Mouse (Mus musculus): Measurements from ENCODE around the gene Abcc9. TPM values are rescaled to one million over a fixed set of nuclear protein-coding genes. Genes with fewer than 3 reads are reported as not detected.

Abcc9 gene
- polyA plus RNA-seq, 1 experiment from 2014 or later, result 5.8 TPM

GRCm38 (mm10) chr6:142711106-142711505 is 9.0 kb upstream of the Abcc9 start:
- Histone ChIP-seq H3K4me2 (ENCODE audit: low read depth, low read length) (peak overlapping the region; percentile 13; the same call in 1 of the 2 replicates), H3K27me3 (ENCODE audit: control insufficient read depth, insufficient read depth, low read depth, low read length) (no peaks in the 10 kb centered on the region), H3K36me3 (ENCODE audit: control insufficient read depth, insufficient read depth, low read length) (no peaks in the 10 kb centered on the region), H3K27ac (ENCODE audit: low read length) (peak overlapping the region; percentile 84), H3K9ac (ENCODE audit: low read length) (no peak overlapping the region), H3K4me1 (replicated peaks; ENCODE audit: control insufficient read depth, insufficient read depth, low read length) (peaks cover 12% of the 10 kb centered on the region), H3K4me3 (ENCODE audit: low read length) (no peak overlapping the region), H3K9me3 (ENCODE audit: control insufficient read depth, low read length) (0 out of 2 replicates have a peak, but pooled peaks cover 2% of the 10 kb centered on the region)
- ATAC-seq (ENCODE audit: low read depth), result peak; percentile 67
- WGBS, result 24% methylated on average over 4 of the region's 4 CpGs

GRCm38 (mm10) chr6:142710690-142711089 is 8.6 kb upstream of the Abcc9 start:
- Histone ChIP-seq H3K4me1 (replicated peaks; ENCODE audit: control insufficient read depth, insufficient read depth, low read length) (peaks cover 12% of the 10 kb centered on the region), H3K27ac (ENCODE audit: low read length) (peak overlapping the region; percentile 84), H3K9me3 (ENCODE audit: control insufficient read depth, low read length) (0 out of 2 replicates have a peak, but pooled peaks cover 2% of the 10 kb centered on the region), H3K27me3 (ENCODE audit: control insufficient read depth, insufficient read depth, low read depth, low read length) (no peaks in the 10 kb centered on the region), H3K4me3 (ENCODE audit: low read length) (no peak overlapping the region), H3K36me3 (ENCODE audit: control insufficient read depth, insufficient read depth, low read length) (no peaks in the 10 kb centered on the region), H3K4me2 (ENCODE audit: low read depth, low read length) (peak overlapping the region; percentile 13; the same call in 1 of the 2 replicates), H3K9ac (ENCODE audit: low read length) (no peak overlapping the region)
- ATAC-seq (ENCODE audit: low read depth), result peak; percentile 64
- WGBS, result 49% methylated on average over 6 of the region's 6 CpGs

DNA sequence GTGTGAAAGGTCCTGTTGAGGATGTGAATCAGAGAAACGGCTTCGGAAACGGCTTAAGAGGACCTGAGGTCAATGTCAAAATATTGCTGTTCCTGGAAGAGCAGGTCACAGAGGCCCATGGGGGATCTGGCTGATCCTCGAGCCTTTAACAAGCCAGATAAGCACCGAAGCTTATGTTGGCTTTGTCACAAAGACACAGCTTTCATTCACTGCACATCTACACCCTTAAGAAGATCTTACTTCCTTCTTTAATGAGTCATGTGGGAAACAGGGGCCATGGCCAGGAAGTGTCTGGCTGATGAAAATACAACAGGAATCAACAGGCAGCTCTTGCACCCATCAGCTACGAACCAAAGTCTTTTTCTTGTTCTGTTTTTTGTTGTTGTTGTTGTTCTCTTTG is 6.3 kb upstream of the Abcc9 start:
- no peak for ATAC-seq (ENCODE audit: low read depth)
- Histone ChIP-seq H3K9me3 (ENCODE audit: control insufficient read depth, low read length) (no peaks in the 10 kb centered on the region), H3K4me2 (ENCODE audit: low read depth, low read length) (no peak overlapping the region), H3K9ac (ENCODE audit: low read length) (no peak overlapping the region), H3K4me3 (ENCODE audit: low read length) (no peak overlapping the region), H3K27ac (ENCODE audit: low read length) (no peak overlapping the region), H3K4me1 (replicated peaks; ENCODE audit: control insufficient read depth, insufficient read depth, low read length) (peaks cover 14% of the 10 kb centered on the region), H3K36me3 (ENCODE audit: control insufficient read depth, insufficient read depth, low read length) (no peaks in the 10 kb centered on the region), H3K27me3 (ENCODE audit: control insufficient read depth, insufficient read depth, low read depth, low read length) (no peaks in the 10 kb centered on the region)
- WGBS, result 77% methylated on average over 6 of the region's 6 CpGs

GRCm38 (mm10) chr6:142706688-142707087 is 4.6 kb upstream of the Abcc9 start:
- no peak for ATAC-seq (ENCODE audit: low read depth)
- Histone ChIP-seq H3K4me1 (replicated peaks; ENCODE audit: control insufficient read depth, insufficient read depth, low read length) (peaks cover 18% of the 10 kb centered on the region), H3K9ac (ENCODE audit: low read length) (no peak overlapping the region), H3K27ac (ENCODE audit: low read length) (no peak overlapping the region), H3K4me3 (ENCODE audit: low read length) (no peak overlapping the region), H3K4me2 (ENCODE audit: low read depth, low read length) (no peak overlapping the region), H3K27me3 (ENCODE audit: control insufficient read depth, insufficient read depth, low read depth, low read length) (no peaks in the 10 kb centered on the region), H3K9me3 (ENCODE audit: control insufficient read depth, low read length) (no peaks in the 10 kb centered on the region), H3K36me3 (ENCODE audit: control insufficient read depth, insufficient read depth, low read length) (no peaks in the 10 kb centered on the region)
- 83% methylated on average over 3 of the region's 3 CpGs for WGBS

- no peaks in the 10 kb centered on the region for H3K27me3 ChIP-seq (ENCODE audit: control insufficient read depth, insufficient read depth, low read depth, low read length)
- H3K9me3 ChIP-seq (ENCODE audit: control insufficient read depth, low read length), result no peaks in the 10 kb centered on the region
- H3K9ac ChIP-seq (ENCODE audit: low read length), result peak overlapping the region; percentile 3; the same call in 1 of the 2 replicates
- H3K36me3 ChIP-seq (ENCODE audit: control insufficient read depth, insufficient read depth, low read length), result no peaks in the 10 kb centered on the region
- whole genome bisulfite sequencing, result 46% methylated on average over 11 of the region's 11 CpGs
- no peak overlapping the region for H3K4me3 ChIP-seq (ENCODE audit: low read length)
- H3K4me2 ChIP-seq (ENCODE audit: low read depth, low read length), result no peak overlapping the region
- H3K27ac ChIP-seq (ENCODE audit: low read length), result no peak overlapping the region
- no peak for ATAC-seq (ENCODE audit: low read depth)
- peaks cover 8% of the 10 kb centered on the region for H3K4me1 ChIP-seq (replicated peaks; ENCODE audit: control insufficient read depth, insufficient read depth, low read length)
These were observed 1.4 kb upstream of the Abcc9 start for GRCm38 (mm10) chr6:142703441-142703930.

- H3K27me3 ChIP-seq (ENCODE audit: control insufficient read depth, insufficient read depth, low read depth, low read length), result no peaks in the 10 kb centered on the region
- WGBS, result 48% methylated on average over 13 of the region's 13 CpGs
- H3K9ac ChIP-seq (ENCODE audit: low read length), result 0 out of 2 replicates have a peak overlapping the region, but pooled peaks have one; percentile 6
- H3K27ac ChIP-seq (ENCODE audit: low read length), result no peak overlapping the region
- H3K9me3 ChIP-seq (ENCODE audit: control insufficient read depth, low read length), result no peaks in the 10 kb centered on the region
- no peaks in the 10 kb centered on the region for H3K36me3 ChIP-seq (ENCODE audit: control insufficient read depth, insufficient read depth, low read length)
- no peak for ATAC-seq (ENCODE audit: low read depth)
- H3K4me1 ChIP-seq (replicated peaks; ENCODE audit: control insufficient read depth, insufficient read depth, low read length), result peaks cover 8% of the 10 kb centered on the region
- H3K4me3 ChIP-seq (ENCODE audit: low read length), result no peak overlapping the region; the same call in 1 of the 2 replicates
- peak overlapping the region; percentile 75 for H3K4me2 ChIP-seq (ENCODE audit: low read depth, low read length)
These were observed 954 bp downstream of the Abcc9 start for GRCm38 (mm10) chr6:142701161-142701560.

DNA sequence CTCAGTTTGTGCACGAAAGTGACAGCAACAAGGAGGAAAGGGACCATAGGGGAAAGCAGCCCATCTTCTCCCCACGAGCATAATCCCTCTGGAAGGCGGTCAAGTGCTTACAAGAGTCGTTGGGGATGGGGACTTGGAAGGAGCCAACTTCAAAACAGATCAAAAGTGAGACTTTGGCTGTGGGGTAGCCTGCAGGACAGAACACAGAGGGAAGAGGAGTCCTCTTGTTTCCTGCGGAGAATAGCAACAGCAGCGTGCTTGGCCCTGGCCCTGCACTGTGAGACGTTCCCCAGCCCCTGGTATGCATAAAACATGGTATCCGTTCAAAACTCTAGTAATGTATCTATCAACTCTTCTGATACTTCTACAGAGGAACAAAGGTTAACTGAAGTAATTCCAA is 1.4 kb downstream of the Abcc9 start:
- H3K4me3 ChIP-seq (ENCODE audit: low read length), result no peak overlapping the region
- no peak overlapping the region for H3K9ac ChIP-seq (ENCODE audit: low read length)
- H3K36me3 ChIP-seq (ENCODE audit: control insufficient read depth, insufficient read depth, low read length), result no peaks in the 10 kb centered on the region
- 0 out of 2 replicates have a peak overlapping the region, but pooled peaks have one; percentile 4 for H3K4me2 ChIP-seq (ENCODE audit: low read depth, low read length)
- H3K4me1 ChIP-seq (replicated peaks; ENCODE audit: control insufficient read depth, insufficient read depth, low read length), result peaks cover 8% of the 10 kb centered on the region
- 57% methylated on average over 8 of the region's 8 CpGs for WGBS
- no peaks in the 10 kb centered on the region for H3K9me3 ChIP-seq (ENCODE audit: control insufficient read depth, low read length)
- no peaks in the 10 kb centered on the region for H3K27me3 ChIP-seq (ENCODE audit: control insufficient read depth, insufficient read depth, low read depth, low read length)
- no peak overlapping the region for H3K27ac ChIP-seq (ENCODE audit: low read length)
- ATAC-seq (ENCODE audit: low read depth), result no peak

GRCm38 (mm10) chr6:142692085-142692484 is 10.0 kb downstream of the Abcc9 start:
- no peaks in the 10 kb centered on the region for H3K9me3 ChIP-seq (ENCODE audit: control insufficient read depth, low read length)
- no peaks in the 10 kb centered on the region for H3K36me3 ChIP-seq (ENCODE audit: control insufficient read depth, insufficient read depth, low read length)
- H3K27ac ChIP-seq (ENCODE audit: low read length), result no peak overlapping the region
- H3K4me3 ChIP-seq (ENCODE audit: low read length), result no peak overlapping the region
- H3K27me3 ChIP-seq (ENCODE audit: control insufficient read depth, insufficient read depth, low read depth, low read length), result no peaks in the 10 kb centered on the region
- WGBS, result 70% methylated on average over 5 of the region's 5 CpGs
- no peak for ATAC-seq (ENCODE audit: low read depth)
- no peaks in the 10 kb centered on the region for H3K4me1 ChIP-seq (replicated peaks; ENCODE audit: control insufficient read depth, insufficient read depth, low read length)
- H3K4me2 ChIP-seq (ENCODE audit: low read depth, low read length), result no peak overlapping the region
- no peak overlapping the region for H3K9ac ChIP-seq (ENCODE audit: low read length)

GRCm38 (mm10) chr6:142689673-142690072 is 12.4 kb downstream of the Abcc9 start:
- H3K27me3 ChIP-seq (ENCODE audit: control insufficient read depth, insufficient read depth, low read depth, low read length), result no peaks in the 10 kb centered on the region
- no peaks in the 10 kb centered on the region for H3K36me3 ChIP-seq (ENCODE audit: control insufficient read depth, insufficient read depth, low read length)
- no peaks in the 10 kb centered on the region for H3K4me1 ChIP-seq (replicated peaks; ENCODE audit: control insufficient read depth, insufficient read depth, low read length)
- H3K4me2 ChIP-seq (ENCODE audit: low read depth, low read length), result no peak overlapping the region
- H3K27ac ChIP-seq (ENCODE audit: low read length), result no peak overlapping the region
- H3K4me3 ChIP-seq (ENCODE audit: low read length), result no peak overlapping the region
- no peak for ATAC-seq (ENCODE audit: low read depth)
- H3K9ac ChIP-seq (ENCODE audit: low read length), result no peak overlapping the region
- WGBS, result 76% methylated on average over 11 of the region's 11 CpGs
- no peaks in the 10 kb centered on the region for H3K9me3 ChIP-seq (ENCODE audit: control insufficient read depth, low read length)
